Mouse (Mus musculus) limb, embryonic 12.5 days (tissue): ENCODE measurements around the gene Susd1. TPM values are rescaled to one million over a fixed set of nuclear protein-coding genes. Genes with fewer than 3 reads are reported as not detected.
"Not testable (repeated sequence)": the region's sequence is repeated elsewhere in the genome, so short reads cannot be mapped to it uniquely, and the experiment has no call there.

Experiments
- ATAC-seq: fragments of 200-750 bp; cut with Nextera tagmentation; 2 replicates; pipeline ENCODE4 v1.8.0; 2017; ENCODE audit warnings: low read depth, moderate TSS enrichment; ENCODE audit not compliant: insufficient number of reproducible peaks, insufficient read depth, low FRiP score, low TSS enrichment
- H3K27ac ChIP-seq: fragments of 300-500 bp; sonication (generic); 2 replicates; pipeline ENCODE4 v1.5.1; 2016; ENCODE audit warnings: mild to moderate bottlenecking, moderate library complexity
- H3K27me3 ChIP-seq: fragments of 300-500 bp; sonication (generic); 2 replicates; pipeline ENCODE4 v1.6.1; 2016; ENCODE audit warnings: mild to moderate bottlenecking, moderate library complexity
- H3K36me3 ChIP-seq: fragments of 300-500 bp; sonication (generic); 2 replicates; pipeline ENCODE4 v1.6.1; 2016; ENCODE audit warnings: mild to moderate bottlenecking, moderate library complexity
- H3K4me1 ChIP-seq: fragments of 300-500 bp; sonication (generic); replicated peaks from 2 replicates; pipeline ENCODE4 v1.6.1; 2016
- H3K4me2 ChIP-seq: fragments of 300-500 bp; sonication (generic); 2 replicates; pipeline ENCODE4 v1.6.1; 2016; ENCODE audit warnings: mild to moderate bottlenecking, moderate library complexity
- H3K4me3 ChIP-seq: fragments of 300-500 bp; sonication (generic); replicated peaks from 2 replicates; pipeline ENCODE4 v1.5.1; 2016; ENCODE audit warnings: mild to moderate bottlenecking
- H3K9ac ChIP-seq: fragments of 300-500 bp; sonication (generic); replicated peaks from 2 replicates; pipeline ENCODE4 v1.6.1; 2016; ENCODE audit warnings: mild to moderate bottlenecking, moderate library complexity
- H3K9me3 ChIP-seq: fragments of 300-500 bp; sonication (generic); 2 replicates; pipeline ENCODE4 v1.6.1; 2016; ENCODE audit warnings: mild to moderate bottlenecking, moderate library complexity
- WGBS: fragments of 180-500 bp; shearing (Covaris S2); methylation state at CpG from one replicate; pipeline ENCODE4 v1.1.7; 2016; 5-methylcytosine and 5-hydroxymethylcytosine counted together
- polyA plus RNA-seq: library from polyadenylated mRNA; unstranded; fragments of >200 nt; fragmentation: Nextera tagmentation; extraction: Ambion mirVana; gene quantifications from 2 replicates; pipeline ENCODE4 v1.2.1, GENCODE M21; 2016

Gene Susd1
- polyA plus RNA-seq, 1 experiment from 2014 or later: 1.2 TPM

DNA sequence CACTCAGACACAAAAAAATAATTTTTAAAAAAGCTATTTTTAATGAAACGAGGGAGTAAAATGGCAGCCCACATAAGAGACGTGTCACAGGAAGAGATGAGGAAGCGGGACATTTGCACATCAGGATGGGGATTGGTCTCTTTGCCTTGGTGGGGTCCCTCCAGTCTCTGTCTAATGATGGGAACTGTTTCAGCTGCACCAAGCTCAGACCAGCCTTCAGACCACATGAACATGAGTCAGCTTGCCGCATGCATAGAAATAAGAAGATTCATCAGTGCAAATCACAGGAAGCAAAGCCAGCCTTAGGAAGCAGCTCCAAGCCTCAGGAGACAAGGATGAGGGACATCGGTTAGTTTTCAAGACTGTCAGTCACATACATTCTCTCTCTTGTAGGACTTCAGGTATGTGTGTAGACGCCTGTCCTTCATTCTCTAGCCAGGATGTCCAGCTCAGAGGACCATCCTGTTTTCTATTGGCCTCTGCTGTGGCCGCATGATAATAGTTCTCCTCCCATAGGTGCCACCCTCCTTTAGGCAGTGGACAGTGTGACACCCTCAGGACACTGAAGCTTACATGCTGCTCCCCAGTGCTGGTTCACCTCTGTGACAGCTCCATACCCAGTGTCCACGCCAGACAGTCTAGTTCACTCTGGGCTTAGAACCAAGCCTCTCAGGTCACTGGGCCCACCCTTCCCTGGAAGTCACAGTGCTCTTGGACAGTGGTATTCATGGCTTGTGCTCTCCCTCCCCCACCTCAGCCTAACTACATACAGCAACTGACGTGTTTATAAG is 137.2 kb downstream of the Susd1 start:
- Histone ChIP-seq H3K9ac (no peak overlapping the region), H3K27ac (no peak overlapping the region), H3K4me3 (no peak overlapping the region), H3K36me3 (no peaks in the 10 kb centered on the region), H3K4me2 (no peak overlapping the region), H3K4me1 (no peaks in the 10 kb centered on the region), H3K27me3 (no peaks in the 10 kb centered on the region), H3K9me3 (no peaks in the 10 kb centered on the region)
- WGBS: 92% methylated on average over 9 of the region's 9 CpGs
- ATAC-seq: no peak

GRCm38 (mm10) chr4:59298719-59299496 is 139.5 kb downstream of the Susd1 start:
- H3K9ac ChIP-seq: no peak overlapping the region
- H3K4me2 ChIP-seq: no peak overlapping the region
- 81% methylated on average over 7 of the region's 7 CpGs for WGBS
- no peak overlapping the region for H3K27ac ChIP-seq
- H3K36me3 ChIP-seq: no peaks in the 10 kb centered on the region
- H3K4me3 ChIP-seq: no peak overlapping the region
- H3K4me1 ChIP-seq: no peaks in the 10 kb centered on the region
- H3K9me3 ChIP-seq: no peaks in the 10 kb centered on the region
- no peaks in the 10 kb centered on the region for H3K27me3 ChIP-seq
- no peak for ATAC-seq

- Histone ChIP-seq H3K9me3 (no peaks in the 10 kb centered on the region), H3K4me1 (no peaks in the 10 kb centered on the region), H3K27ac (no peak overlapping the region), H3K27me3 (no peaks in the 10 kb centered on the region), H3K36me3 (no peaks in the 10 kb centered on the region), H3K9ac (no peak overlapping the region), H3K4me3 (no peak overlapping the region), H3K4me2 (no peak overlapping the region)
- 69% methylated on average over 6 of the region's 6 CpGs for WGBS
- ATAC-seq: no peak
Measured at GRCm38 (mm10) chr4:59295127-59295526, 143.3 kb downstream of the Susd1 start.

DNA sequence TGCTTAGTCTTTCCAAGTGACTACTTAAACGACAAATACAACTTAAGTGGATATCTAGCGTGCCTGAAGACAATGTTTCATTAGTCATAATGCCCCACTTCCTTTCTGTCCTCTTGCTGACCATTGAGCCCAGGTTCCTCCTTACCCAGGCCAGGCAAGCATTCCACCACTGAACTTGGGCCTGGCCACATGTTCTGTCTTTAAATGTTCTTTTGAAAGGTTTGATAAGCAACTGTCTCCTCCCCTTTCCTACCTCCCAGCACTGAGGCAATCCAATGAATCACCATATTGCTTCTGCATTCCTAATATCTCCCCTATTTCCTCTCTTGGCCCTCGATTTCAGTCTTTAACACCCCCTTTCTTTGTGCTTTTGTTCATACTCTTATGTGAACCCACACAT is 143.8 kb downstream of the Susd1 start:
- no peak for ATAC-seq
- Histone ChIP-seq H3K27me3 (no peaks in the 10 kb centered on the region), H3K4me3 (no peak overlapping the region), H3K9me3 (no peaks in the 10 kb centered on the region), H3K27ac (no peak overlapping the region), H3K9ac (no peak overlapping the region), H3K4me2 (no peak overlapping the region), H3K36me3 (no peaks in the 10 kb centered on the region), H3K4me1 (no peaks in the 10 kb centered on the region)
- WGBS: 85% methylated on average over 3 of the region's 3 CpGs

DNA sequence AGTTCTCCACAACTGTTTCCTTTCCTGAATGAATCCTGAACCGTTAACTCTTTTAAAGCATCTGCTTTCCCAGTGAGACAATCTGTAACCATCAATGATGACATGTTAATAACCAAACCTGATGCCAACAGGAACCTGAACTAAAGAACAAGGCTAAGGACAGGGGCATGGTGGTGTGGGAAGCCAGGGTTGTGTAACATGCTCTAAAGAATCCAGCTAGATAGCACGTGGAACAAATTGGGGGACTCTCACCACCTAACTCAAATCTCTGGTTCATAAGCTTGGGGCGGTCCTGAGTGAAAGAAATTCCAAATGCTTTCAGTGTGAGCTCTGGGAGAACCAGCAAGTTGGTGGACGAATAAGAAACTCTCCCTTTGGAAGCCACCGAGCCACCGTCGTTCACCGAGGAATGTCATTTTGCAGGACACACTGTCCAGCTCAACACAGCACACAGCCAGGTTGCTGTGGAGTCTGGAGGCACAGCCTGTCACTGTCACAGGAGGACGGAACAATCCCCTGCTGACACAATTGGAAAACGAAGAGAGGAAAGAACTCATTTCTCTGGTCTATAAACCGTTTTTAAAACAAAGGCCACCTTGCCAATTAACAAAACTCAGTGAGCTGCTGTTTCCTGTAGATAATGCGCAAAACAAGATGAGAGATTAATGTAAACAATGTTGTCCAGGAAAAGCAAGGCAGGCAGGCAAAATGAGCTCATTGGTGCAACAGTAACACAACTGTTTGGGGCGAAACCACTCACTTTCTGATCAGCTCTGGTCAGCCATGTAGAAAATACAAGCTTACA is 146.3 kb downstream of the Susd1 start:
- Histone ChIP-seq H3K4me2 (no peak overlapping the region), H3K27me3 (no peaks in the 10 kb centered on the region), H3K36me3 (no peaks in the 10 kb centered on the region), H3K4me1 (no peaks in the 10 kb centered on the region), H3K9ac (no peak overlapping the region), H3K4me3 (no peak overlapping the region), H3K27ac (no peak overlapping the region), H3K9me3 (no peaks in the 10 kb centered on the region)
- WGBS: 79% methylated on average over 13 of the region's 13 CpGs
- ATAC-seq: no peak

DNA sequence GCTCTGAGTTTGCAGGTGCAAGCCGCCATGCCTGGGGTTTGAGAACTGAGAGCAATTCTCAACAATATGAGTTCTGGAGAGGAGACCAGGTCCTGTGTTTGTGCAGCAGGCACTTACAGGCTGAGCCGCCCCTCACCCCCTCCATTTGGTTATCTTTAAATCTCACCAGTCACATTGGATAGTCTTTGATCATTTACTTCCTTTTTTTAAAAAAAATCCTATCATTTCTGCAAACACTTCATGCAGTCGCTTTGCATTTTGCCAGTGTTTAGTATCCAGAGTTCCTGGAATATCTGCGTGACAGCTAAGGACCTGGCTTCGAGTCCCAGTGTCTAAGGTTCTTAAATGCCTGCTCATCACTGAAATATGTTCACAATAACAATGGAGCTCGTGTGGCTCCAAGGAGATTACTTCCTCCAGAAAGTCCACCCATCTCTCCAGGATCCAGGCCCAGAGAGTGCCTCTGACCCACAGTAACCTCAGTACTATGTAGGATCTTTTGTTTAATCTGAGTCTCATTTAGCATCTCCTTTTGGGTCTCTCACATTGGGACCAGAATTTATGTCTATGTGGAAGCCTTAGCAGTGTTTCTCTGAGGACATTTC is 147.4 kb downstream of the Susd1 start:
- no peak overlapping the region for H3K9ac ChIP-seq
- H3K9me3 ChIP-seq: no peaks in the 10 kb centered on the region
- no peaks in the 10 kb centered on the region for H3K36me3 ChIP-seq
- H3K4me1 ChIP-seq: peaks cover 3% of the 10 kb centered on the region; the same call in 1 of the 2 replicates
- 80% methylated on average over 6 of the region's 6 CpGs for WGBS
- H3K27me3 ChIP-seq: no peaks in the 10 kb centered on the region
- H3K4me3 ChIP-seq: no peak overlapping the region
- no peak overlapping the region for H3K27ac ChIP-seq
- H3K4me2 ChIP-seq: no peak overlapping the region
- no peak for ATAC-seq

- no peaks in the 10 kb centered on the region for H3K9me3 ChIP-seq
- H3K4me1 ChIP-seq: peaks cover 6% of the 10 kb centered on the region; the same call in 1 of the 2 replicates
- H3K4me3 ChIP-seq: no peak overlapping the region
- no peaks in the 10 kb centered on the region for H3K27me3 ChIP-seq
- no peak overlapping the region for H3K9ac ChIP-seq
- no peaks in the 10 kb centered on the region for H3K36me3 ChIP-seq
- 71% methylated on average over 2 of the region's 2 CpGs for WGBS
- H3K27ac ChIP-seq: no peak overlapping the region
- no peak overlapping the region for H3K4me2 ChIP-seq
- ATAC-seq: no peak
Measured at GRCm38 (mm10) chr4:59287103-59287502, 151.3 kb downstream of the Susd1 start.

- H3K4me3 ChIP-seq, H3K9me3 ChIP-seq, H3K4me1 ChIP-seq, H3K4me2 ChIP-seq, H3K27me3 ChIP-seq, H3K36me3 ChIP-seq, ATAC-seq, H3K9ac ChIP-seq: not testable (repeated sequence)
- peak overlapping the region; percentile 18; the same call in 1 of the 2 replicates for H3K27ac ChIP-seq
- 61% methylated on average over 6 of the region's 6 CpGs for WGBS
Measured at GRCm38 (mm10) chr4:59286351-59286750, 152.1 kb downstream of the Susd1 start.

DNA sequence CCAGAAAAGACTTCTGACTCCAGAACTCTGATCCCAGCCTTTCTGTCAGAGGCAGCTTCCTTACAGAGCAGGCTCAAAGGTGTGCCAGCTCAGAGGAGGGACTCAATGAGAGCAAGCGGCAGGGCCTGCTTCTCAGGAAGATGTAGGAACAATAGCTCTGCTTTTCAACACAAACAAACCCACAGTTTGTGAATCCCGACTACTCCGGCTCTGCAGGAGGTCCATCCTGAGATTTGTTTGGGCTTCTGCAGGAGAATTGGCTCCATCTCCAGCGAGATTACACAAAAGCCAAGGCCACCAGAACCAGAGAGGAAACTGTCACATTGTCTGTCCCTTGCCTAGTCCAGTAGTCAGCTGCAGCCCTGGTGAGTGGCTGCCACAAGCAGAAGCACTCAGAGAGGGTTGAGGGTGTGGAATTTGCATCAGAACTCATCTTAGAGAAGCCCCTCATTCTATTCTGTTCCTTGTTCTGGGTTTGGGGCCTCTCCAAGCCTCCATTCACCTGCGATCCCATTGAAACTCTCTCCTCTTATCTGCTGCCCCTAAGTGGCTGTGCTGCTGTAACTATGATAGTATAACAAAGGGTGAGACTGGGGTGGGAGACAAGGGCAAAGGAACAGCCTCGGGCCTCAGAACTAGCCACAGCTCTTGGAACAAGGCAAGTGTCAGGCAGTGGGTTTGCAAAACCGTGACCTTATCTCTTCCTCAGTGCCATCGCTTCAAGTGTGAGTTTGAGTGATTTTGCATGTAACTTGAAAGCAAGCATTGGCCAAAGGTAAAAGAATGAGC is 155.5 kb downstream of the Susd1 start:
- Histone ChIP-seq H3K36me3 (no peaks in the 10 kb centered on the region), H3K9ac (no peak overlapping the region), H3K27ac (no peak overlapping the region), H3K4me3 (no peak overlapping the region), H3K4me1 (peaks cover 6% of the 10 kb centered on the region; the same call in 1 of the 2 replicates), H3K4me2 (no peak overlapping the region), H3K27me3 (no peaks in the 10 kb centered on the region), H3K9me3 (no peaks in the 10 kb centered on the region)
- WGBS: 59% methylated on average over 8 of the region's 8 CpGs
- no peak for ATAC-seq

DNA sequence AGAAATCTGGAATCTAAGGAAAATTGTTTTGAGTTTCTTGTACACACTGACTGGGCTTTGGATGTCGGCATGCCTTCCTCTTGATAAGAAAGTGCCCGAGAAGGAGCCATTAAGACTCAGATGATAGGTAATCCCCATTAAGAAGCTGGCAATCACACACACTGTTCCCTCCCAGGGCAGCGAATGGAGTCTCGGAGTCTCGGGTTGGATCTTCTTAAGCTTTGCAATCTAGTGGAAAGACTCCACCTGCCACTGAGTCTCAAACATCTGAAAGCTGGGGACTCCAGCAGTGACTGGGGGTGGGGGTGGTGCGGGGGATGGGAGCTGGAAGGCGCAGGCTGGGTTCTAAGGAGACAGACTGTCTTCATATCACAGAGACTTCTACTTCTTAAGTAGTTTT is 156.3 kb downstream of the Susd1 start:
- ATAC-seq: no peak
- Histone ChIP-seq H3K9ac (no peak overlapping the region), H3K9me3 (no peaks in the 10 kb centered on the region), H3K4me1 (peaks cover 6% of the 10 kb centered on the region; the same call in 1 of the 2 replicates), H3K36me3 (no peaks in the 10 kb centered on the region), H3K27me3 (no peaks in the 10 kb centered on the region), H3K27ac (no peak overlapping the region), H3K4me3 (no peak overlapping the region), H3K4me2 (no peak overlapping the region)
- WGBS: 53% methylated on average over 7 of the region's 7 CpGs
